Mouse (Mus musculus): ENCODE measurements at regions not wholly inside any gene's neighbourhood (a gene's known extent, or its start where the extent isn't known, plus 50 kb on each side); places are given as distances from the start of the nearest gene placed in this dataset.

DNA sequence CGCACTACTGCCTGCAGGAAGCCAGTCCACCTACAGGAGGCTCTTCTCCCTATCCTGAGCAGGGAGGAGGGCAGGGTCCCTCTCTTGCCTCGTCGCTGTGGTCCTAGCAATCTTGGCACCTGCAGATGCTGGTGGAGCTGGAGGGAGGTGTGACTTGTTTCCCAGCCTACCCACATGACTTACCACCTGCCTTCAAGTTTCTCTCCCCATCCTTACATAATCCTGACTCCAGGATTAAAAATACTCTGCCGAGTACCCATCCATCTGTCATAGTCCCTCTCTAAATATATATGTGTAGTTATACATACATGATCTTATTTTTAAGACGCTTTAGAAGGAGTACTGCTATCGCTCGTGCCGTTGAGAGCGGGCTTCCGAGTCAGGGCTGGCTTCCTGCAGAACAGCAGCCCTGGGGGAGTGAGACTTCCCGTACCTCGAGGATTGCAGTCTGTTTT lies 93.5 kb upstream of the Grik3 start:
- TF ChIP-seq POLR2A (IDR thresholded peaks at IDR 0.05; ENCODE audit: extremely low read depth, insufficient read depth, low read length) (no peak), CTCF (IDR thresholded peaks at IDR 0.05; ENCODE audit: low read depth, low read length) (no peak)
